Mouse (Mus musculus) heart, adult 2 months (tissue): ENCODE data around the gene Nabp1.

ENCODE experiments used
- CTCF ChIP-seq: fragments of 200-600 bp; IDR thresholded peaks from 2 replicates; pipeline ENCODE4 v1.8.1; 2022; ENCODE audit warnings: antibody characterized with exemption, mild to moderate bottlenecking, moderate library complexity
- POLR2A ChIP-seq: fragments of 200-500 bp; IDR thresholded peaks from 2 replicates; pipeline ENCODE4 v1.6.1; 2011; ENCODE audit warnings: mild to moderate bottlenecking, low read depth, low read length, control low read depth; ENCODE audit not compliant: insufficient read depth

DNA sequence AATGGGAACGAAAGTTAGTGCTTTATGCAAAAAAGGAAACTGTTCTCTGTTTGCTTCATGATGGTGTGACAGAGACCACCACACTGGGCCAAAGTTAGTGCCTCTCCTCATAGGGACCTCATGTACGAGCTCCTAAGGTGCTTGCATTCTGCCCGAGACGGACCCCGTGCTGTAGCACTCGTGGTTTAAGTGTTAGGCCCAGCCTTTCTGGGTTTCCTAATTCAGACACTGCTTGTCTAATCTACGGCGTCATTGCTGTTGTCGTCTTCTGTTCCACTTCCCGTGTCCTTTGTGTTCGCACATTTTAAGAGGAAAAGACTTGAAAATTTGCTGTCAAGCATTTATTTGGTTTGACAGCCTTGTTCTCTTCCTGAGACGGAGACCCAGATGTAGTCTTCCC lies 23.0 kb upstream of the Nabp1 start:
- no peak for TF ChIP-seq POLR2A
- no peak for TF ChIP-seq CTCF
